Mouse (Mus musculus) CH12.LX (cell line): ENCODE measurements at regions not wholly inside any gene's neighbourhood (a gene's known extent, or its start where the extent isn't known, plus 50 kb on each side); places are given as distances from the start of the nearest gene placed in this dataset.

ENCODE experiments used
- CTCF ChIP-seq, 2 experiments: IDR thresholded peaks in 1 of 2; conservative IDR thresholded peaks in 1 of 2; 2 replicates each; pipeline ENCODE4 v1.5.1; 2011 to 2012; ENCODE audit warnings: low read depth in 2 of 2, low read length in 2 of 2, improper control_type of control experiment in 1 of 2, inconsistent platforms in 1 of 2, mild to moderate bottlenecking in 1 of 2, moderate library complexity in 1 of 2
- EP300 ChIP-seq: IDR thresholded peaks from 2 replicates; pipeline ENCODE4 v1.6.1; 2011; ENCODE audit warnings: low read length, improper control_type of control experiment
- IRF4 ChIP-seq: IDR thresholded peaks from 2 replicates; pipeline ENCODE4 v1.6.1; 2014; ENCODE audit warnings: low read depth, mild to moderate bottlenecking, inconsistent platforms, low read length, improper control_type of control experiment
- MEF2A ChIP-seq: IDR thresholded peaks from 2 replicates; pipeline ENCODE4 v1.6.1; 2014; ENCODE audit warnings: low read depth, mild to moderate bottlenecking, inconsistent platforms, low read length, improper control_type of control experiment, borderline replicate concordance
- MYC ChIP-seq: IDR thresholded peaks from 2 replicates; pipeline ENCODE4 v1.6.1; 2011; ENCODE audit warnings: low read depth, mild to moderate bottlenecking, improper control_type of control experiment, low read length
- NRF1 ChIP-seq: IDR thresholded peaks from 2 replicates; pipeline ENCODE4 v1.6.1; 2014; ENCODE audit warnings: low read depth, mild to moderate bottlenecking, inconsistent platforms, low read length, improper control_type of control experiment, moderate library complexity
- POLR2A ChIP-seq: IDR thresholded peaks from 2 replicates; pipeline ENCODE4 v1.6.1; 2011; ENCODE audit warnings: low read depth, mild to moderate bottlenecking, improper control_type of control experiment, low read length
- TCF12 ChIP-seq: IDR thresholded peaks from 2 replicates; pipeline ENCODE4 v1.6.1; 2014; ENCODE audit warnings: low read depth, mild to moderate bottlenecking, inconsistent platforms, low read length, improper control_type of control experiment
- UBTF ChIP-seq: IDR thresholded peaks from 2 replicates; pipeline ENCODE4 v1.6.1; 2012; ENCODE audit warnings: low read depth, mild to moderate bottlenecking, inconsistent platforms, low read length, improper control_type of control experiment, moderate library complexity

GRCm38 (mm10) chr4:153784401-153784800 is 172.6 kb upstream of the A430005L14Rik start:
- TF ChIP-seq POLR2A (no peak), CTCF (conservative IDR thresholded peaks at IDR 0.05 in 1 of 2, IDR thresholded peaks at IDR 0.05 in 1 of 2; ENCODE audit: low read depth in 2 of 2, low read length in 2 of 2) (no peak), MYC (no peak), NRF1 (no peak), UBTF (no peak), EP300 (no peak), MEF2A (no peak), IRF4 (no peak), TCF12 (no peak)
